Mouse (Mus musculus) midbrain, embryonic 11.5 days (tissue): ENCODE measurements around the gene Eln. TPM values are rescaled to one million over a fixed set of nuclear protein-coding genes. Genes with fewer than 3 reads are reported as not detected.
A peak's percentile ranks its signal among the peaks of the same experiment; 100 is the strongest.

Source experiments
- ATAC-seq: fragments of 200-750 bp; cut with Nextera tagmentation; 2 replicates; pipeline ENCODE4 v1.8.0; 2017; ENCODE audit warnings: moderate TSS enrichment, moderate library complexity; ENCODE audit not compliant: low FRiP score
- DNase-seq: peaks from one replicate; pipeline ENCODE4 v3.0.0; 2015; ENCODE audit warnings: low spot score; ENCODE audit errors: missing footprints
- H3K27ac ChIP-seq: fragments of 300-500 bp; sonication (generic); 2 replicates; pipeline ENCODE4 v1.5.1; 2014; ENCODE audit warnings: low read depth, low read length
- H3K27me3 ChIP-seq: fragments of 300-500 bp; sonication (generic); 2 replicates; pipeline ENCODE4 v1.6.1; 2014; ENCODE audit warnings: mild to moderate bottlenecking, low read length, moderate library complexity, mixed read lengths; ENCODE audit not compliant: control insufficient read depth, insufficient read depth
- H3K36me3 ChIP-seq: fragments of 300-500 bp; sonication (generic); 2 replicates; pipeline ENCODE4 v1.6.1; 2014; ENCODE audit warnings: mild to moderate bottlenecking, low read length, moderate library complexity, mixed read lengths; ENCODE audit not compliant: control insufficient read depth, insufficient read depth
- H3K4me1 ChIP-seq: fragments of 300-500 bp; sonication (generic); 2 replicates; pipeline ENCODE4 v1.6.1; 2014; ENCODE audit warnings: low read length; ENCODE audit not compliant: control insufficient read depth, insufficient read depth
- H3K4me2 ChIP-seq: fragments of 300-500 bp; sonication (generic); 2 replicates; pipeline ENCODE4 v1.6.1; 2014; ENCODE audit warnings: mild to moderate bottlenecking, moderate library complexity
- H3K4me3 ChIP-seq: fragments of 300-500 bp; sonication (generic); 2 replicates; pipeline ENCODE4 v1.5.1; 2014; ENCODE audit warnings: low read depth, low read length
- H3K9ac ChIP-seq: fragments of 300-500 bp; sonication (generic); 2 replicates; pipeline ENCODE4 v1.6.1; 2014; ENCODE audit warnings: low read length
- H3K9me3 ChIP-seq: fragments of 300-500 bp; sonication (generic); 2 replicates; pipeline ENCODE4 v1.6.1; 2016; ENCODE audit warnings: low read length; ENCODE audit not compliant: control insufficient read depth
- WGBS: fragments of 180-500 bp; shearing (Covaris S2); extraction: QIAGEN DNeasy Blood & Tissue Kit; methylation state at CpG from one replicate; pipeline ENCODE4 v1.1.7; 2014; 5-methylcytosine and 5-hydroxymethylcytosine counted together
- polyA plus RNA-seq: library from polyadenylated mRNA; unstranded; fragments of >200 nt; fragmentation: Nextera tagmentation; extraction: Ambion mirVana; gene quantifications from 2 replicates; pipeline ENCODE4 v1.2.1, GENCODE M21; 2014

Gene Eln
- polyA plus RNA-seq, 1 experiment from 2014 or later = 2.0 TPM

GRCm38 (mm10) chr5:134734920-134735319 is 12.2 kb downstream of the Eln start:
- DNase-seq = peak; percentile 85
- no peaks in the 10 kb centered on the region for H3K9me3 ChIP-seq

GRCm38 (mm10) chr5:134734072-134734471 is 13.1 kb downstream of the Eln start:
- ATAC-seq = no peak
- H3K4me2 ChIP-seq = no peak overlapping the region
- WGBS = 80% methylated on average over 5 of the region's 5 CpGs

More at GRCm38 (mm10) chr5:134734920-134735319, 12.2 kb downstream of the Eln start:
- no peaks in the 10 kb centered on the region for H3K4me1 ChIP-seq
- H3K27me3 ChIP-seq = no peaks in the 10 kb centered on the region
- no peaks in the 10 kb centered on the region for H3K36me3 ChIP-seq
- no peak overlapping the region for H3K4me3 ChIP-seq
- no peak overlapping the region for H3K27ac ChIP-seq
- ATAC-seq = no peak
- H3K4me2 ChIP-seq = no peak overlapping the region
- no peak overlapping the region for H3K9ac ChIP-seq
- 88% methylated on average over 2 of the region's 2 CpGs for WGBS

GRCm38 (mm10) chr5:134733241-134733640 is 13.9 kb downstream of the Eln start:
- no peaks in the 10 kb centered on the region for H3K36me3 ChIP-seq
- no peaks in the 10 kb centered on the region for H3K27me3 ChIP-seq
- H3K9me3 ChIP-seq = no peaks in the 10 kb centered on the region
- H3K4me2 ChIP-seq = no peak overlapping the region
- ATAC-seq = no peak
- H3K9ac ChIP-seq = no peak overlapping the region
- no peak overlapping the region for H3K27ac ChIP-seq
- WGBS = 77% methylated on average over 4 of the region's 4 CpGs
- peak; percentile 73 for DNase-seq
- H3K4me3 ChIP-seq = no peak overlapping the region
- no peaks in the 10 kb centered on the region for H3K4me1 ChIP-seq

More at GRCm38 (mm10) chr5:134734072-134734471, 13.1 kb downstream of the Eln start:
- Histone ChIP-seq H3K4me1 (no peaks in the 10 kb centered on the region), H3K9ac (no peak overlapping the region), H3K27me3 (no peaks in the 10 kb centered on the region), H3K36me3 (no peaks in the 10 kb centered on the region), H3K27ac (no peak overlapping the region), H3K4me3 (no peak overlapping the region), H3K9me3 (no peaks in the 10 kb centered on the region)
- peak; percentile 0 for DNase-seq

GRCm38 (mm10) chr5:134729124-134729523 is 18.0 kb downstream of the Eln start:
- no peaks in the 10 kb centered on the region for H3K9me3 ChIP-seq
- no peaks in the 10 kb centered on the region for H3K4me1 ChIP-seq
- no peaks in the 10 kb centered on the region for H3K36me3 ChIP-seq
- no peak overlapping the region for H3K9ac ChIP-seq
- WGBS = 91% methylated on average over 12 of the region's 12 CpGs
- no peak overlapping the region for H3K4me3 ChIP-seq
- no peak for ATAC-seq
- no peaks in the 10 kb centered on the region for H3K27me3 ChIP-seq
- no peak overlapping the region for H3K27ac ChIP-seq
- no peak for DNase-seq
- H3K4me2 ChIP-seq = no peak overlapping the region

GRCm38 (mm10) chr5:134728535-134728934 is 18.6 kb downstream of the Eln start:
- Histone ChIP-seq H3K9ac (no peak overlapping the region), H3K4me2 (no peak overlapping the region), H3K4me3 (no peak overlapping the region), H3K36me3 (no peaks in the 10 kb centered on the region), H3K9me3 (no peaks in the 10 kb centered on the region), H3K4me1 (no peaks in the 10 kb centered on the region), H3K27me3 (no peaks in the 10 kb centered on the region), H3K27ac (no peak overlapping the region)
- DNase-seq (no peak), ATAC-seq (no peak)
- WGBS = 84% methylated on average over 3 of the region's 3 CpGs

- 83% methylated on average over 8 of the region's 8 CpGs for WGBS
- Histone ChIP-seq H3K9me3 (no peaks in the 10 kb centered on the region), H3K4me3 (no peak overlapping the region), H3K9ac (no peak overlapping the region), H3K4me1 (no peaks in the 10 kb centered on the region), H3K4me2 (no peak overlapping the region), H3K36me3 (no peaks in the 10 kb centered on the region), H3K27me3 (no peaks in the 10 kb centered on the region), H3K27ac (no peak overlapping the region)
- no peak for DNase-seq
- ATAC-seq = no peak
Observed at GRCm38 (mm10) chr5:134727001-134727639, 20.0 kb downstream of the Eln start.

GRCm38 (mm10) chr5:134725299-134725698 is 21.8 kb downstream of the Eln start:
- 60% methylated on average over 4 of the region's 4 CpGs for WGBS
- Histone ChIP-seq H3K9ac (no peak overlapping the region), H3K36me3 (no peaks in the 10 kb centered on the region), H3K4me3 (no peak overlapping the region), H3K27ac (no peak overlapping the region), H3K4me2 (no peak overlapping the region), H3K9me3 (no peaks in the 10 kb centered on the region), H3K27me3 (no peaks in the 10 kb centered on the region), H3K4me1 (no peaks in the 10 kb centered on the region)
- ATAC-seq (no peak), DNase-seq (no peak)

GRCm38 (mm10) chr5:134720058-134720457 is 27.1 kb downstream of the Eln start:
- H3K9ac ChIP-seq = no peak overlapping the region
- no peak overlapping the region for H3K4me2 ChIP-seq
- no peaks in the 10 kb centered on the region for H3K9me3 ChIP-seq
- no peak for DNase-seq
- no peaks in the 10 kb centered on the region for H3K36me3 ChIP-seq
- H3K27me3 ChIP-seq = no peaks in the 10 kb centered on the region
- no peak overlapping the region for H3K4me3 ChIP-seq
- no peaks in the 10 kb centered on the region for H3K4me1 ChIP-seq
- ATAC-seq = no peak
- H3K27ac ChIP-seq = no peak overlapping the region
- WGBS = 75% methylated on average over 4 of the region's 4 CpGs

- no peaks in the 10 kb centered on the region for H3K27me3 ChIP-seq
- H3K9me3 ChIP-seq = no peaks in the 10 kb centered on the region
- H3K36me3 ChIP-seq = no peaks in the 10 kb centered on the region
- H3K4me3 ChIP-seq = no peak overlapping the region
- H3K9ac ChIP-seq = no peak overlapping the region
- ATAC-seq = no peak
- WGBS = 66% methylated on average over 7 of the region's 7 CpGs
- no peak overlapping the region for H3K27ac ChIP-seq
- no peak for DNase-seq
- H3K4me2 ChIP-seq = no peak overlapping the region
- no peaks in the 10 kb centered on the region for H3K4me1 ChIP-seq
Observed at GRCm38 (mm10) chr5:134711076-134711475, 36.0 kb downstream of the Eln start.
